Mouse (Mus musculus) urinary bladder, postnatal 14 days (tissue): ENCODE data around the gene Olfr1243.
"Not testable (repeated sequence)": the region's sequence is repeated elsewhere in the genome, so short reads cannot be mapped to it uniquely, and the experiment has no call there.

Experiments
- DNase-seq: peaks from one replicate; pipeline ENCODE4 v3.0.0; 2021; ENCODE audit warnings: low spot score

Gene Olfr1243

GRCm38 (mm10) chr2:89531387-89531786, at the start of gene Olfr1243:
Olfr1243 (minus strand) TSS chr2:89531487.
- DNase-seq, result no peak

- DNase-seq, result no peak
Observed at GRCm38 (mm10) chr2:89578347-89578746, 47.1 kb upstream of the Olfr1243 start, which contains the start of gene Olfr1245. Olfr1245 (minus strand) TSS chr2:89578447.

DNA sequence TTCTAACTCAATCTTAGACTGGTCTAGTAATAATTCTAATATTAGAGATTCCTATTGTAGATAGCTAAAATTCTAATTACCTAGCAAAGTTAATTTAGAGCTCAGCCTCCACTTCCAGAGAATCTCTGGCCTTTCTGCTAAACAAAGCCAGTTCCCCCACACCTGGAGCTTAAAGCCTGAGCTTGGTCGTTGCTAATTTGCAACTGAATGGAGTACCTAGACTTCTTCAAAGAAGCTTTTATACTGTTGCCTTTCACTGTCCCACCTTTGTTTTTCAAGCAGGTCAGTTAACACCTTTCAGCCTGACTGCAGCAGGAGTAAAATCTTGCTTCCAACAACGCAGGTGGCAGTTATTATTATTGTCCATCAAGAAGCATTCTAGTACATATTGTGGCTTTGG, 31.4 kb upstream of the Olfr1243 start:
- not testable (repeated sequence) for DNase-seq

- no peak for DNase-seq
Observed at GRCm38 (mm10) chr2:89544516-89544915, 13.2 kb upstream of the Olfr1243 start.

- DNase-seq, result no peak
Observed at GRCm38 (mm10) chr2:89539923-89540322, 8.6 kb upstream of the Olfr1243 start.

DNA sequence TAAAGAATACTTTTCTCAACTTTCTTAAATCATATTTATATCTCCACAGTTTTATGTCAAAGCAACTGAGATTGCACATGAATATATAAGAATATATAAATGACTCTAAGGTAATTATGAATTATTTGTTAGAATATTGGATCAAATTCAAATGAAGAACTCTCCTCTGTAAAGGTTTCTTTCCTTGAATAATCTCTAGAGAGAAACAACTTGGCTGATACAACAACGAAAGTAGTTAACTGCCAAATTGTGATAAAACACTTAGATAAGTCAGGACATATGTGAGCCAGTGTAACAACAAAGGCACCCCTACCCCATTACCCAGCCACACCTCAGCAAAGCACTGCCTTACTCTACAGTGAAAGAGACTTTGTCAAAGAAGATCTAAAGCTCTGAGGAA, 33.1 kb downstream of the Olfr1243 start, which contains the start of gene Olfr1242:
Gene Olfr1242, minus strand, starts transcription at position 101 of the 400 bp plus-strand sequence.
- no peak for DNase-seq

GRCm38 (mm10) chr2:89487026-89487425, 44.3 kb downstream of the Olfr1243 start, which contains the start of gene Olfr1241:
Olfr1241 (minus strand) TSS chr2:89487126.
- no peak for DNase-seq
